Comparison of ENCODE assay signal across 11 mouse cellular contexts in the genomic region with DNA sequence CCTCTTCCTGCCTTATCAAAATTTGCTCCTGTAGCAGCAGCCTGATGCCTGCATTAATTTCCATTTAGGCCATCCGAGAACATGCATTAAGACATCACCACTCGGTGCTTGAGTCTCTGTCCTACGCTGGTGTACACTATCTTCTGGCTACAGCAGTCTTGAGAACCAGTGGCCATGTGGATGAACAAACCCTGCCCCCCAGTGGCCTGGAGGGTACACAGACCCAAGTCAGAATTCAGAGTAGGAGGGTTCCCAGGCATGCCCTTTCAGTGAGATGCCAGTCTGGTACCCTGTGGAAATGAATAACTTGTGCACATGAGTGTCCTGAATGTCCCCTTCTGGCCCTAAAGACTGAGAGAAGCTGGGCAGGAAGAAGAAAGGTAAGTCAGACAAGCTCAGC. TPM values are rescaled to one million over a fixed set of nuclear protein-coding genes. Genes with fewer than 3 reads are reported as not detected.
DNase-seq lines count a peak whose midpoint lies in the region; ATAC-seq and TF ChIP-seq lines count a peak whose summit lies in the region.
"Had no signal": no experiment of that assay in that cellular context is flagged by ENCODE, and none has a peak within 500 bp of the region (broad histone marks: within the 10 kb centered on the region; RNA-seq: fewer than 3 reads in every experiment).

No protein-coding gene starts in this region.

- H3K27me3 ChIP-seq in cerebellum, adult 2 months (ENCODE audit: control insufficient read depth, insufficient read depth, low read length): no peaks in the 10 kb centered on the region; the same call in 1 of the 2 replicates
- peaks cover 9% of the 10 kb centered on the region for H3K27me3 ChIP-seq in Patski
- H3K27me3 ChIP-seq in forebrain, embryonic 16.5 days (replicated peaks; ENCODE audit: control insufficient read depth, insufficient read depth, low read length): no peaks in the 10 kb centered on the region
- H3K27me3 ChIP-seq: liver, embryonic 13.5 days; neural tube, embryonic 13.5 days had no signal

- TF ChIP-seq POLR2A in cerebellum, adult 2 months (IDR thresholded peaks at IDR 0.05; ENCODE audit: borderline replicate concordance, insufficient read depth, low read length): no peak

- CTCF ChIA-PET in Patski (lab: Charles Lee): no interaction called here

- no peak overlapping the region for H3K27ac ChIP-seq in cerebellum, adult 2 months (ENCODE audit: insufficient read depth, low read length)
- H3K27ac ChIP-seq in left cerebral cortex, adult 2 months: no peak overlapping the region
- H3K27ac ChIP-seq in forebrain, embryonic 16.5 days (ENCODE audit: low read length): no peak overlapping the region
- H3K27ac ChIP-seq: liver, embryonic 13.5 days; neural tube, embryonic 13.5 days had no signal

- no peak overlapping the region for H3K4me3 ChIP-seq in cerebellum, adult 2 months (replicated peaks; ENCODE audit: insufficient read depth, low read depth, low read length)
- H3K4me3 ChIP-seq in left cerebral cortex, adult 2 months: no peak overlapping the region
- no peak overlapping the region for H3K4me3 ChIP-seq in forebrain, embryonic 16.5 days (replicated peaks; ENCODE audit: low read length)
- H3K4me3 ChIP-seq: liver, embryonic 13.5 days; neural tube, embryonic 13.5 days had no signal

- no peak overlapping the region for H3K4me2 ChIP-seq in forebrain, embryonic 16.5 days (ENCODE audit: low read length)
- H3K4me2 ChIP-seq: liver, embryonic 13.5 days; neural tube, embryonic 13.5 days had no signal

- no peak for TF ChIP-seq CTCF in cerebellum, adult 2 months (IDR thresholded peaks at IDR 0.05; ENCODE audit: borderline replicate concordance, insufficient read depth, low read depth, low read length)
- TF ChIP-seq CTCF in left cerebral cortex, adult 2 months (IDR thresholded peaks at IDR 0.05): peak; percentile 42
- peak; percentile 29 for TF ChIP-seq CTCF in Patski (IDR thresholded peaks at IDR 0.05)

- in situ Hi-C loops in Patski (cut with MboI; ENCODE audit: low pct_unique_long_range_greater_than_20kb): no loop called here

- no peaks in the 10 kb centered on the region for H3K36me3 ChIP-seq in forebrain, embryonic 16.5 days (ENCODE audit: control insufficient read depth, insufficient read depth)
- H3K36me3 ChIP-seq: liver, embryonic 13.5 days; neural tube, embryonic 13.5 days had no signal

- intact Hi-C loops in left cerebral cortex, adult 2 months (cut with DNase I): loop anchor here (5.0 kb wide), 1 partner anchor 147 kb away; no protein-coding TSS in a partner anchor

- no peak overlapping the region for H3K9ac ChIP-seq in forebrain, embryonic 16.5 days (replicated peaks; ENCODE audit: low read depth, low read length)
- H3K9ac ChIP-seq: liver, embryonic 13.5 days; neural tube, embryonic 13.5 days had no signal

- POLR2A ChIA-PET in Patski (lab: Charles Lee): no interaction called here

- no peaks in the 10 kb centered on the region for H3K4me1 ChIP-seq in cerebellum, adult 2 months (ENCODE audit: control insufficient read depth, insufficient read depth, low read length)
- no peaks in the 10 kb centered on the region for H3K4me1 ChIP-seq in forebrain, embryonic 16.5 days (replicated peaks; ENCODE audit: control insufficient read depth, insufficient read depth, low read length)
- H3K4me1 ChIP-seq: liver, embryonic 13.5 days; neural tube, embryonic 13.5 days had no signal

- 74% methylated on average over 3 of the region's 3 CpGs for WGBS in cerebellum, adult 2 months
- WGBS in forebrain, embryonic 16.5 days: 88% methylated on average over 3 of the region's 3 CpGs

- no peak for ATAC-seq in Patski
- ATAC-seq in forebrain, embryonic 16.5 days: no peak

- peak; percentile 38 to 47 for DNase-seq in cerebellum, postnatal 10 days
- no peak for DNase-seq in cerebellum, adult 2 months
- DNase-seq in left cerebral cortex, adult 2 months (ENCODE audit: extremely low spot score in 1 of 2, low spot score in 2 of 2): no peak
- DNase-seq in left cerebral cortex, adult 11 months (ENCODE audit: low spot score): no peak
- no peak for DNase-seq in Patski (ENCODE audit: low read depth, low spot score)
- peak; percentile 37 for DNase-seq in naive thymus-derived CD4-positive, alpha-beta T cell, adult 2 months (ENCODE audit: low read depth)
- no peak for DNase-seq in frontal cortex, postnatal 36 days (ENCODE audit: low spot score in 2 of 2)
- DNase-seq: cerebellum, adult 18-20 months; liver, embryonic 13.5 days had no signal

- no peaks in the 10 kb centered on the region for H3K9me3 ChIP-seq in forebrain, embryonic 16.5 days (ENCODE audit: control insufficient read depth, low read length)
- H3K9me3 ChIP-seq: liver, embryonic 13.5 days; neural tube, embryonic 13.5 days had no signal

RNA-seq across cellular contexts. Expression of a gene that starts 50.4 kb away (rescaled TPM):
- 0.27 and 0.31 TPM in 2 replicates for polyA plus RNA-seq in cerebellum, adult 2 months (2012; rRNA removed)
- total RNA-seq in left cerebral cortex, adult 2 months (2021): under 1 TPM; 0.57 to 0.61 TPM
- 0.05 TPM for polyA plus RNA-seq in Patski (2021)
- 0.24 and 0.39 TPM in 2 replicates for polyA plus RNA-seq in forebrain, embryonic 16.5 days (2015; fragmentation: Nextera tagmentation; extraction: Ambion mirVana)

Comparison
In these comparisons a context has a peak if more than half of its experiments do, and no peak if none do; other contexts are left out.
1. DNase-seq: peak in cerebellum, postnatal 10 days (2 of 2) and naive thymus-derived CD4-positive, alpha-beta T cell, adult 2 months (single experiment); none in cerebellum, adult 2 months (0 of 2), left cerebral cortex, adult 2 months (0 of 2), left cerebral cortex, adult 11 months (single experiment), Patski (single experiment) and frontal cortex, postnatal 36 days (0 of 2).